Mouse (Mus musculus): ENCODE results near the gene Gsdma.
"Not testable (repeated sequence)": the region's sequence is repeated elsewhere in the genome, so short reads cannot be mapped to it uniquely, and the experiment has no call there.

The Gsdma gene

GRCm38 (mm10) chr11:98664091-98664490 is at the start of gene Gsdma:
TSS of gene Gsdma (plus strand) at chr11:98664351.
- in situ Hi-C loops (cut with MseI, MboI): loop anchor here in 1 of 2 experiments (5.0 kb wide), 1 partner anchor 57 kb away; no protein-coding TSS in a partner anchor

GRCm38 (mm10) chr11:98620791-98621190 is 43.4 kb upstream of the Gsdma start:
- in situ Hi-C loops (cut with MseI, MboI): no loop called here

- in situ Hi-C loops (cut with MseI, MboI): not testable (repeated sequence)
Measured at GRCm38 (mm10) chr11:98623981-98624380, 40.2 kb upstream of the Gsdma start.

- in situ Hi-C loops (cut with MseI, MboI): not testable (repeated sequence)
Measured at GRCm38 (mm10) chr11:98624381-98624780, 39.8 kb upstream of the Gsdma start.

GRCm38 (mm10) chr11:98625611-98626410 is 38.3 kb upstream of the Gsdma start, which contains the start of the genes Gm12355 and Gsdma3:
TSS of gene Gm12355 (minus strand) at chr11:98625661.
TSS of gene Gsdma3 (plus strand) at chr11:98626360.
- in situ Hi-C loops (cut with MseI, MboI): no loop called here

GRCm38 (mm10) chr11:98628706-98629105 is 35.4 kb upstream of the Gsdma start:
- in situ Hi-C loops (cut with MseI, MboI): no loop called here

GRCm38 (mm10) chr11:98630646-98631045 is 33.5 kb upstream of the Gsdma start:
- in situ Hi-C loops (cut with MseI, MboI): no loop called here

GRCm38 (mm10) chr11:98635312-98635970 is 28.7 kb upstream of the Gsdma start:
- in situ Hi-C loops (cut with MseI, MboI): not testable (repeated sequence)

GRCm38 (mm10) chr11:98637501-98637900 is 26.6 kb upstream of the Gsdma start:
- in situ Hi-C loops (cut with MseI, MboI): no loop called here

- in situ Hi-C loops (cut with MseI, MboI): no loop called here
Measured at GRCm38 (mm10) chr11:98640091-98640490, 24.1 kb upstream of the Gsdma start.

GRCm38 (mm10) chr11:98644757-98645156 is 19.4 kb upstream of the Gsdma start:
- in situ Hi-C loops (cut with MseI, MboI): no loop called here

- in situ Hi-C loops (cut with MseI, MboI): no loop called here
Measured at GRCm38 (mm10) chr11:98645946-98646345, 18.2 kb upstream of the Gsdma start.

- in situ Hi-C loops (cut with MseI, MboI): no loop called here
Measured at GRCm38 (mm10) chr11:98646459-98646858, 17.7 kb upstream of the Gsdma start, which contains the start of gene Gsdma2. TSS of gene Gsdma2 (plus strand) at chr11:98646759.

GRCm38 (mm10) chr11:98655076-98655475 is 9.1 kb upstream of the Gsdma start:
- in situ Hi-C loops (cut with MseI, MboI): loop anchor here in 1 of 2 experiments (10.0 kb wide), 1 partner anchor 50 kb away; no protein-coding TSS in a partner anchor

GRCm38 (mm10) chr11:98660517-98660916 is 3.6 kb upstream of the Gsdma start:
- in situ Hi-C loops (cut with MseI, MboI): loop anchor here in 1 of 2 experiments (5.0 kb wide), 1 partner anchor 53 kb away; no protein-coding TSS in a partner anchor

GRCm38 (mm10) chr11:98668984-98669383 is 4.8 kb downstream of the Gsdma start:
- in situ Hi-C loops (cut with MseI, MboI): no loop called here

GRCm38 (mm10) chr11:98671284-98671815 is 7.2 kb downstream of the Gsdma start:
- in situ Hi-C loops (cut with MseI, MboI): no loop called here

GRCm38 (mm10) chr11:98671857-98672256 is 7.7 kb downstream of the Gsdma start:
- in situ Hi-C loops (cut with MseI, MboI): no loop called here

- in situ Hi-C loops (cut with MseI, MboI): no loop called here
Measured at GRCm38 (mm10) chr11:98672482-98672881, 8.3 kb downstream of the Gsdma start.

- in situ Hi-C loops (cut with MseI, MboI): not testable (repeated sequence)
Measured at GRCm38 (mm10) chr11:98673136-98673535, 9.0 kb downstream of the Gsdma start.

- in situ Hi-C loops (cut with MseI, MboI): no loop called here
Measured at GRCm38 (mm10) chr11:98675829-98676363, 11.7 kb downstream of the Gsdma start.

GRCm38 (mm10) chr11:98680023-98680422 is 15.9 kb downstream of the Gsdma start:
- in situ Hi-C loops (cut with MseI, MboI): no loop called here

Data from mouse trophoblast stem cell (cell line).